Mouse (Mus musculus) ES-CJ7 (cell line): ENCODE data around the gene Ube2e3.
A peak's percentile ranks its signal among the peaks of the same experiment; 100 is the strongest.

Source experiments
- DNase-seq: peaks from one replicate; pipeline ENCODE4 v3.0.0; 2011; ENCODE audit warnings: low read depth, low spot score

Ube2e3 gene

DNA sequence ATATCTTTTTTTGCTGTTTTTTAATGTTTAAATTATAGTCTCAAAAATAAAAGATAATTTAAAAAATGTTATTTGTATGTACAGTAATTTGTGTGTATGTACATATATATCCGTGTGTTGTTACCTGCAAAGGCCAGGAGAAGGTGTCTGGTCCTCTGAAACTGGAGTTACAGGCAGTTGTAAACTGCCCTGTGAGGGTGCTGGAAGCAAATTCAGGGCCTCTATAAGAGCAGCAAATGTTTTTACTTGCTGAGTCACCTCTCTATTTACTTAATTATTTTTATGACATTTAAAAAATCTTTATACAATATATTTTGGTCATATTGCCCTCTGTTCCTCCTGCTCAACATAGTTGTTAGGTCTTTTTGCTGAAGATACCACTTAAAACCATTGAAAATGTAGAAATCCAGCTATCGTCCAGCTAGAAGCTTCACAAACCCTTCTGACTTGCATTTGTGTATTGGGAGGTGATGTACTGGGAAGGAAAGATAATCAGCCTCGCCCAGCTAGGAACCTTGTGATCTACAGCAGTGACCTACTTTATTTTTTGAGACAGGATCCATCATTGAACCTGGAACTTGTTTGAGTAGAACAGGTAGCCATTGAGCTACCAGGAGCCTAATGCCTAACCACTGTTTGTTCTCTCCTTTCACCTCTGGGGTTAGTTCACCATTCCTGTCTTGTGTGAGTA lies 15.0 kb downstream of the Ube2e3 start:
- DNase-seq: no peak

DNA sequence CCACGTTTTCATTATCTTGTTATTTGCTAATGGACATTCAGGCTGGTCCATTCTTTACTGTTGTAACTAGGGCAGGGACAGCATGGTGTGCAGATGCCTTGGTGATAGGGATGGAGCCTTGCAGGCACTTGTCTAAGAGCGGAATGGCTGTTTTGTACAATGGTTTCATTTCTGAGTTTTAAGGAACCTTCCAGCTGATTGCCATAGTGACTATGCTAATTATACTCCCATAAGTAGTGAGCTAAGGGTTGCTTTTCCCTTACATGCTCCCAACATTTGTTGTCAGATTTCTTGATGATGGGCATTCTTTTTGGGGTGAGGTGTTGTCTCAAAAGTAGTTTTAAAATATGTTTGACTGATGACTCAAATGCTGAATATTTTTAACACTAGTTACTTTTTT lies 18.5 kb downstream of the Ube2e3 start:
- no peak for DNase-seq

DNA sequence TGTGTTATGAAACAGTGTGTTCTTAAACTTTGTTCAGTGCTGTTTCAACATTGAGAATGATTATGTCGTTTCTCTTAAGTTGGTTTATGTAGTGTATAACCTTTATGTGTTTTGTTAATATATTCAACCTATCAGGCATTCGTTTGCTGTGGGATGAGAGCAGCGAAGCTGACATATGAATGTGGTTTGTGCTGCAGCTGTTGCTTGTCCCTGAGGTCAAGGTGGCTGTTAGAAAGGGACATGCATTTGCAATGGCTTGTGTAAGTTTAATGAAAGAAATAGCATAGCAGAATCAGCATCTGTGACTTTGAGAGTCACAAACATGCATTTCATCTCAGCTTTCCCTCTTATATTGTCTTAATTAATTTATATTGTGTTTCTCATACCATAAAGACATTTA lies 20.3 kb downstream of the Ube2e3 start:
- no peak for DNase-seq

DNA sequence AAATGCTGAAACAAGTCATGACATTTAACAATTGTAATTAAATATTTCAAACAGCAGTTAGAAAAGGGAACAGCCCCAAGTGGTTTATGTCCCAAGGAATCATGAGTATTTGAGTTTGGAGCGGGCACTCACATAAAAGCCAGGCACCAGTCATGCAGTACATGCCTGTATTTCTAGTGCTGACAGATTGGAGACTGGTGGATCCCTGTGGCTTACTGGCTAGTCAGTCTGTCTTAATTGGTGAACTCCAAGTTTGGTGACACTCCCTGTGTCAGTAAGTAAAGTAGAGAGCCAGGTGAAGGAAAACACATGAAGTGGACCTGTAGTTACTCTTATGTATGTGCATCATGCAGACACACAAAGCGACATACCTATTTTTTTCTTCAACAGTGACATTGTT lies 27.3 kb downstream of the Ube2e3 start:
- DNase-seq: no peak

DNA sequence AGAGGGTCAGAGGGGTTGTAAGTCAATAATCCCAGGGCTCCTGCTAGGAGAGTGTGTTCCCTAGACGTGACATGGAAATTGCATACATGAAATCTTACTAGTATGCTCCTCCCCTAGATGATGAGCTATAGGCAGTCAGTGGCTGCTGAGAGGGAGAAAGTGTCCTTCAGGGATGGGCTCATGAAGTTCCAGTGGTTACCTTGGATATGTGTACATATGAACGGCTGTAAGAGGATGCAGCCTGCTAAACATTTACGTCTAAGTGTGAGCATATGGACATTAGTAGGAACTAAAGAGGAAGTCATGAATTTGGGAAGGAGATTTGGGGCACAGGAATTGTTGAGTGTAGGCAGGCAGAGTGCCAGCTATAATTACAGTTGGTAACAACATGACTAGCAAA lies 38.0 kb downstream of the Ube2e3 start:
- no peak for DNase-seq

DNA sequence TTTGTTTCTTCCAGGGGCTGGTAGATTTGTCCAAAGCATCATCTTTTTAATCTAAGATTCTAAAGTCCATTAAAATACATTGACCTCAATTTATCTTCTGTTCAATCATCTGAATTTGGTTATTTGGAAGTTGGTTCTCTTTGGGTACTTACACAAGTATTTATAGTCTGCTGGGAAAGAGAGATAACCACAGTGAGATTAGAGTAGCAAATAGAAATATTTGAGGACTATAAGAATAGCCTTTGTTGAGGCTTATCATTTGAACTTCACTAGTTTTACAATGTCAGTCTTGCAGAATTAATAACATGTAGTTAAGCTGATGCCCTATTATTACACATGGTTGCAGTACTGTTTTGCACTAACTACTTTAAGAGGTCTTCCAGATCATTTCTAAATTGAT lies 43.6 kb downstream of the Ube2e3 start:
- no peak for DNase-seq

DNA sequence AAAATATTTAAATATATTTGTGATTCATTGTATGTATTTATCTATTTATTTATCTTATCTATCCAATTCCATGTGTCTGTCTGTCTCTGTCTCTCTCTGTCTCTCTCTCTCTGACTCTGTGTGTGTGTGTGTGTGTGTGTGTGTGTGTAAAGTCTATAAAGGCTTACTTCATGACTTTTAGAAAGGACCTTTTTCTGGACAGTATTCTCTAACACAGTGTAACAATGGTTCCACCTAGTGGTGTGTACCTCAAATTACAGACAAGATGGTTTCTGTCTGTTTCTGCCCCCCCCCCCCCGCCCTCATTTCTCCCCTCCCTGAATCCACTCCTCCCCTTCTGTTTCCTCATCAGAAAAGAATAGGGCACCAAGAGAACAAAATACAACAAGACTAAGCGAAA lies 46.9 kb downstream of the Ube2e3 start:
- DNase-seq: peak; percentile 9

DNA sequence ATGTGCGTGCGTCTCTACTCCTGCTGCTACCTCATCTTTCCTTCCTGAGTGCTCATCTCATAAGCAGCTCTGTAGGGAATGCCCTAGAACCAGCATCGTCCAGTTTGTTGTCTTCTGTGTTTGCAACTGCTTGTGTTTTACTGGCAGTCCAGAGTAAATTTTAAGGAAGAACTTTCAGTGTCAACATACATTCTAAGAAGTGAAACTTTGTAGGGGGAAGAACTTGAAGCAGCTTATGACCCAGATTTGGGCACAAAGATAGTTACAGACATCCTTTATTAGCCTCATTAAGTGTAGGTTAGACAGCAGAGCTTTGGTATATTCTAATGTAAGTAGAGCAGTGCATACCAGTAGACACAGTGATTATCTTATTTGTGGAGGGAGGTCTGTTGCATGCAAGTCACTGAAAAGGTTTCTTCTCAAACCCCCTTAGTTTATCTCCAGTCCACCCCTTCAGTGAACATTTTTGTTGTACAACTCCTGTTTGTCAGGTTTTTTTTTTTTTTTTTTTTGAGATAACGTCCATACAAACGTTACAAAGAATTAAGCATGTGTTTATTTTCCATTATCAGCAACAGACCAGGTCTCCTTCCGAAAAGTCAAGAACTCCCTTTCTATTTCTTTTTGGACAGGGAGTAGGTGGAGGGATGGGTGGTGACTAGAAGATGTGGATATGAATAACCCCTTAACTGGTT lies 55.2 kb downstream of the Ube2e3 start:
- no peak for DNase-seq

DNA sequence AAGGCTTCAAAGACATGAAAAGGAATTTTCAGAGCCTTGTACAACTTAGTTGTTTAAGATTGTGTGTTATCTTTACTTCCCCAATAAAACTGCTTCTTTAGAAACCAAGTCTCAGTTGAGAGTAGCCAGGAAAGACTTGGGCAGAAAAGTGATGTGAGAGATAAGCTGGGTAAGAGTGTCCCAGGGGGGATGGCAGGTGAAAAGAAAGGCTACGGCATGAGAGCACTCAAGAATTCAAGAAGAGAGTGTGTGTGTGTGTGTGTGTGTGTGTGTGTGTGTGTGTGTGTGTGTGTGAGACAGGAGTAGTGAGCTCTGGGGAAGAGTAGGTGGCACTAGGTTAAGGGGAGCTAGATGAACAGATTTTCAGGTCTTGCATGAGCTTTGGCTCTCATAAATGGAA lies 57.9 kb downstream of the Ube2e3 start:
- no peak for DNase-seq

DNA sequence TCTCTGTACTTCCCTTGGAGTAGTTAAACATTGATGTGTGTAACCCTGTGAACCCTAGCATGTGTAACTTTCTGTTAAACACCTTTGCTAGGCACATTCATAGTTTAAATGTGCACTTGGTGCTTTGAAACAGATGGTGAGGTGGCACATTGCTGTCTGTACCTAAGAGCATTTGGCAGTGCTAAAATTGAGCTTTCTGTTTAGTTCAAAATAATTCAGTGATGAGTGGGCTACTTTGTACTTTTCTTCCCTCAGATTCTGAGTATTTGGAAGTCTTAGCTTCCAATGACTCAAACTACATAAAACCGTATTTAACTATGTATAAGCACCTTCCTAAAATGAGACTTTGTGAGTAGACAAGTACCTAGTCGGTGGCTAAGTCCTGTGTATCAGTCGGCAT lies 59.7 kb downstream of the Ube2e3 start:
- DNase-seq: no peak

DNA sequence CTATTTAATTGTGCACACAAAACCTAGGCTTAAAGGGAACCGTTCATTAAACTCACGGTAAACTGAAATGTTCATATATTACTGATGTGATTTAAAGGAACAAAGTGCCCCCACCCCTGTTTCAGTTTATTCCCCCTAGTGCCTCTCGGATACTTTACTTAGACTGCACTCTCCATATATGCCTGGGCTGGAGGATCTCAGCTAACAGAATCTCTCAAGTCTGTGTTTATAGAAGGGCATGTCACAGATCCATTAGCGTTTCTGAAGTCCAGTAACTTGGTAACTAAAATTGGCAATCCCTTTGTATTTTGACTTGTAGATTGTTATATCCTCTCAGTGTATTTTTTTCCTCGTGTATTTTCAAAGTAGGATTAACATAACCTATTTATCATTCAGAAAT lies 60.2 kb downstream of the Ube2e3 start:
- no peak for DNase-seq

DNA sequence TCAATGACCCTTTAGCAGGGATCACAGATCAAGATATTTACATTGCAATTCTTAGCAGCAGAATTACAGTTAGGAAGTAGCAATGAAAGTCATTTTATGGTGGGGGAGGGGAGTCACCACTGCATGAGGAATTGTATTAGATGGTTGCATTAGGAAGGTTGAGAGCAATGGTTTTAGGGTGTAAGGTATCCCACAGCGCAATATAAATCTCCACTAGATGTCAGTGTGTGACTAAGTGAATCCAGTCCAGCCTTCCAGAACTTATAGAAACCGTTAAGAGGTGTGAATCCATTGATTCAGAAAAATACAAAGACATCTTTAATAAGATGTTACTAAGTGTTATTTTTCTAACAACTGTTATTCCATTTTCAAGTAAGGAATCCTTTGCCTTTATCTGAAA lies 63.4 kb downstream of the Ube2e3 start:
- peak; percentile 30 for DNase-seq

DNA sequence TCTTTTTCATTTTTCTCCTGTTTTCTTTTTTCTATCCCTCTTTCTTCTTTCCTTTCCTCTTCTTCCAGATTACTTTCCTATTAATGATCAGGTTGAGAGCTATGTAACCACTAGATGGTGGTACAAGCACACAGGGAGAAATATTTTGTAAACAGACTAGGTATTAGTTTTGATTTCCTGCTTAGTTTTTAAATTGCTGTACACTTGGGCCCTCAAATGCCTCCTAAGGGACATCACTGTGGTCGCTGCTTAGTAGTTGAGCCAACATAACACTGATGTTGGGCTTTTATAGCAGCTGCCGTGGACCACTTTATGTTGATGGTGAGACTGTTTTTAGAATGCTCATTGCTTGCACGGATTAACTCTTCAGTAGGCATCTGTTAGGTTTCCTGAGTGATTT lies 91.5 kb downstream of the Ube2e3 start:
- no peak for DNase-seq

DNA sequence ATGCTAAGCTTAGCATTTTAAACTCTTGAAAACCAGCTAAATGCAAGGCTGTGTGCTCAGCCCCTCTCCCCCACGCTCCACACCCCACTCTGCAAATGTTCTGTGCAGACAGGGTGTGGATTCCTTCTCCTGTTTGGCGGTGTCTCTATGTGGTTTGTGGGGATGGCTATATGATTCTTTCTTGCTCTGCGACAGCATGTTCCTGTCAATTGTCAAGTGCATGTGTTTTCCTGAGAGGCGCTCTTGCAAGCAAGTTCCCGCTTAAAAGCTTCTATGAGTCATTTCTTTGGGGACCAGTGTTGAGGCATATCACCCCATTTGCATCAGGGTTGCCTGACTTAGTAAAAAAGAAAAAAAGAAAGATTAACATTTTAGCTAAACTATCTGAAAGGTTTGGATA lies 92.4 kb downstream of the Ube2e3 start:
- DNase-seq: no peak

DNA sequence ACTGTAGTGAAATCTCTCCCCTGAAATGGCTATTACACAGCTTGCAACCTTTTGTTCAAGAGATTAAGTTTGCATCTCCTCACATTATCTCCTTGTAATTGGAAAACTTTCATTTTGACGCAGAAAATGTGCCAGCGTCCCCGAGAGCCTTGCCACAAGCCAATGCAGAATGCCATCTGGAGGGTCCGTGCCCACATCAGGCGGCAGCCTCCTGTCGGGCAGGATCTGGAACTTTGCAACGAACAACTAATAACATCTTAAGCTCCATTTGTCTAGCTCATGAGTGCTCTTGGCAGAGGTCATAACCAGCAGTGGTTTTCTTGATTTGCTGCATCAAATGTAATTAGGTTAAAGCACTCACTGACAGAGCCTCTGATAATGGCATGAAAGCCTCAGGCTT lies 93.1 kb downstream of the Ube2e3 start:
- no peak for DNase-seq

DNA sequence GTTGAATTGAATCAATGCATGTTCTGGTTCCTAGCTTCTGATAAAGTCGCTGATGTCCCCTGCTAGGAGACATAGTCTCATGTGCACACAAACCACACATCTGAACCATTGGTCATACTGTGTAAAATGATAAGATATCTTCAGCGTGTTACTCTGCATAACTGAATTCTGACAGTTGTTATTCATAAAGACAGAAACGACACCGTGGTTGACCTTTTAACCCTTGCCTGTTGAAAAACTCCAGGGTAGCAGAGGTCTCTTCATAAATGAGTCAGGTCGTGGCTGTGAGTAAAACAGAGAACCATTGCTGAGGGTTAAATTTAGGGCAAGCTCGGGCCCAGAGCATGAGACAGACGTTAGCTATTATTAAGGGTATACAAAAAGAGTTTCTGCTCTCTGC lies 93.7 kb downstream of the Ube2e3 start:
- no peak for DNase-seq

DNA sequence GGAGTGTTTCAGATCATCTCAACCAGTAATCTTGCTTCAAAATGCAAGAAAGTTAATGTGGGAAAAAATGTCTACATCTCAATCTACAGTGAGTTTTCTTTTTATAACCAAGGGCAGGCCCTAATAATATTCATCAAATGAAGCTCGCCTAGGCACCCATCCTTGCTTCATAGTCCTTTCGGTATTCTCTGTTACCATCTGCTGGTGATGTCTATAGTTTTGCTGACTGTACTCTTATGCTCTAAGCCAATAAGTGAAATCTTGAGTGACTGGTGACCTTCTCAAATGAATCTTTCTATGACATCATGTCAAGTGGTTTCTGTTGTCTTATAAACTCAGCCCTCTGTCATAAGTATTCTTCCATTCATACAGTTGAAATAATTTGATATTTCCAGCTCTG lies 97.1 kb downstream of the Ube2e3 start:
- DNase-seq: no peak

DNA sequence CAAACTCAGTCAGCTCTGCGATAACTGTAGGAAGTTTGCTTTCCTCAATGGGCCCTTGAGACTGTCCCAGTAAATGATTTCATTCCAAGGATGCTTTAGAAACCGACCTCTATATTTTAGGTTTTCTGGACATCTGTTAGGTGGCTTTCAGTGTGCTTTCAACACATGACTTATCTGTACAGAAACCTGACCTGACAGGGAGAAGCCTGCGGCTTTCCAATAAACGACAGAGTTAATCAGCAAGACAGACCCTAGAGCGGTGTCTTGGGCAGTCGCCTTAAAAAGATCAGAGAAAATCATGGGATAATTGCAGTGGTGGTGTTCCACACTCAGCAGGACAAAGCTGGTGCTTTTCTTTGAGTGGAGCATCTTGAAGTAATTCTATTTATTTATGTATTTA lies 97.5 kb downstream of the Ube2e3 start:
- no peak for DNase-seq

DNA sequence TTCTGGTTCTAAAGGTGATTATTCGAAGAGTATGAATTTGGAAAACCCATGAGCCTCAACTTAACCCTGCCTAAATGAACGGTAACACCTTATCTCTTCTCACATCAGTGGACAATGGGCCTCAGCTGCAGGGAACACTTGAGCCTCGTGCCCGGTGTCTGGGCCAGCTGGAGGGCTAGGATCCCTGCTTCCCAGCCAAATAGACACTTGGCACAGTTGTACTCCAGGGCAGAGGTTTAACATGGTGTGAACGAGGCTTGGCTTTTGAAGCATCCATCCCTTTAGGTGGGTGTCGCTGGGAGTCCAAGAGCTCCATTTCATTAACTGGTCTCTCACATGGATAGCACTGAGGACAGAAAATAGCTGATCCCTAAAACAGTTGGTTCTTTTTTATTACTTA lies 102.2 kb downstream of the Ube2e3 start:
- no peak for DNase-seq
